Mouse (Mus musculus) heart, postnatal 0 days (tissue): ENCODE measurements around the gene Tmem91. TPM values are rescaled to one million over a fixed set of nuclear protein-coding genes. Genes with fewer than 3 reads are reported as not detected.

ENCODE experiments used
- ATAC-seq: fragments of 200-750 bp; cut with Nextera tagmentation; 2 replicates; pipeline ENCODE4 v1.8.0; 2017; ENCODE audit warnings: low read depth, moderate number of reproducible peaks, moderate library complexity; ENCODE audit not compliant: insufficient read depth
- DNase-seq: peaks from one replicate; pipeline ENCODE4 v3.0.0-alpha.2; 2016; ENCODE audit warnings: low spot score
- H3K27ac ChIP-seq: fragments of 300-500 bp; sonication (generic); 2 replicates; pipeline ENCODE4 v1.5.1; 2014; ENCODE audit warnings: low read depth, mild to moderate bottlenecking
- H3K27me3 ChIP-seq: fragments of 300-500 bp; sonication (generic); 2 replicates; pipeline ENCODE4 v1.6.1; 2014; ENCODE audit warnings: low read length, mixed read lengths; ENCODE audit not compliant: control insufficient read depth, insufficient read depth
- H3K36me3 ChIP-seq: fragments of 300-500 bp; sonication (generic); replicated peaks from 2 replicates; pipeline ENCODE4 v1.6.1; 2014; ENCODE audit warnings: low read length, mixed read lengths; ENCODE audit not compliant: control insufficient read depth, insufficient read depth
- H3K4me1 ChIP-seq: fragments of 300-500 bp; sonication (generic); 2 replicates; pipeline ENCODE4 v1.6.1; 2014; ENCODE audit warnings: antibody characterized with exemption; ENCODE audit not compliant: control insufficient read depth, insufficient read depth
- H3K4me2 ChIP-seq: fragments of 300-500 bp; sonication (generic); 2 replicates; pipeline ENCODE4 v1.6.1; 2014; ENCODE audit warnings: low read depth, mild to moderate bottlenecking, low read length, moderate library complexity
- H3K4me3 ChIP-seq: fragments of 300-500 bp; sonication (generic); 2 replicates; pipeline ENCODE4 v1.5.1; 2014; ENCODE audit warnings: low read depth, low read length
- H3K9ac ChIP-seq: fragments of 300-500 bp; sonication (generic); replicated peaks from 2 replicates; pipeline ENCODE4 v1.6.1; 2014; ENCODE audit warnings: low read depth, low read length, mixed read lengths
- H3K9me3 ChIP-seq: fragments of 300-500 bp; sonication (generic); replicated peaks from 2 replicates; pipeline ENCODE4 v1.6.1; 2016; ENCODE audit warnings: low read length; ENCODE audit not compliant: control insufficient read depth
- CTCF ChIP-seq: IDR thresholded peaks from 2 replicates; pipeline ENCODE4 v1.5.1; 2016; ENCODE audit warnings: antibody characterized with exemption, control low read depth, low read depth
- EP300 ChIP-seq: IDR thresholded peaks from 2 replicates; pipeline ENCODE4 v1.6.1; 2016; ENCODE audit warnings: antibody characterized with exemption, low read depth
- WGBS: fragments of 180-500 bp; shearing (Covaris S2); extraction: QIAGEN DNeasy Blood & Tissue Kit; methylation state at CpG from one replicate; pipeline ENCODE4 v1.1.7; 2014; 5-methylcytosine and 5-hydroxymethylcytosine counted together
- polyA plus RNA-seq: library from polyadenylated mRNA; unstranded; fragments of >200 nt; fragmentation: Nextera tagmentation; extraction: Ambion mirVana; gene quantifications from 2 replicates; pipeline ENCODE4 v1.2.1, GENCODE M21; 2015
- total RNA-seq: library from RNA; depleted of rRNA; stranded (reverse); fragments of >200 nt; gene quantifications from 2 replicates; pipeline ENCODE4 v1.2.3, GENCODE M21; 2014; ENCODE audit warnings: low replicate concordance

The Tmem91 gene
- total and polyA plus RNA-seq, 2 experiments from 2014 or later = 0.77 TPM; not detected in 1

GRCm38 (mm10) chr7:25710519-25711130 is 35.7 kb upstream of the Tmem91 start:
- peaks cover 44% of the 10 kb centered on the region for H3K4me1 ChIP-seq
- H3K36me3 ChIP-seq = peaks cover 41% of the 10 kb centered on the region
- ATAC-seq (peak; percentile 5; the same call in 1 of the 2 replicates), DNase-seq (no peak)
- WGBS = 14% methylated on average over 7 of the region's 7 CpGs
- no peaks in the 10 kb centered on the region for H3K9me3 ChIP-seq
- peak overlapping the region; percentile 81; the same call in 1 of the 2 replicates for H3K27ac ChIP-seq
- TF ChIP-seq EP300 (no peak), CTCF (no peak)
- peak overlapping the region; percentile 30 for H3K4me2 ChIP-seq
- no peak overlapping the region for H3K4me3 ChIP-seq
- peak overlapping the region; percentile 30; the same call in 1 of the 2 replicates for H3K9ac ChIP-seq
- H3K27me3 ChIP-seq = no peaks in the 10 kb centered on the region

- Histone ChIP-seq H3K4me1 (peaks cover 50% of the 10 kb centered on the region), H3K9ac (peak overlapping the region; percentile 30; the same call in 1 of the 2 replicates), H3K4me2 (peak overlapping the region; percentile 30), H3K27me3 (no peaks in the 10 kb centered on the region), H3K9me3 (no peaks in the 10 kb centered on the region), H3K36me3 (peaks cover 34% of the 10 kb centered on the region), H3K27ac (peak overlapping the region; percentile 81), H3K4me3 (no peak overlapping the region)
- WGBS = 7% methylated on average over 12 of the region's 12 CpGs
- TF ChIP-seq CTCF = no peak
- TF ChIP-seq EP300 = no peak
- peak; percentile 33 for ATAC-seq
- no peak for DNase-seq
Measured at GRCm38 (mm10) chr7:25709961-25710360, 35.0 kb upstream of the Tmem91 start.

DNA sequence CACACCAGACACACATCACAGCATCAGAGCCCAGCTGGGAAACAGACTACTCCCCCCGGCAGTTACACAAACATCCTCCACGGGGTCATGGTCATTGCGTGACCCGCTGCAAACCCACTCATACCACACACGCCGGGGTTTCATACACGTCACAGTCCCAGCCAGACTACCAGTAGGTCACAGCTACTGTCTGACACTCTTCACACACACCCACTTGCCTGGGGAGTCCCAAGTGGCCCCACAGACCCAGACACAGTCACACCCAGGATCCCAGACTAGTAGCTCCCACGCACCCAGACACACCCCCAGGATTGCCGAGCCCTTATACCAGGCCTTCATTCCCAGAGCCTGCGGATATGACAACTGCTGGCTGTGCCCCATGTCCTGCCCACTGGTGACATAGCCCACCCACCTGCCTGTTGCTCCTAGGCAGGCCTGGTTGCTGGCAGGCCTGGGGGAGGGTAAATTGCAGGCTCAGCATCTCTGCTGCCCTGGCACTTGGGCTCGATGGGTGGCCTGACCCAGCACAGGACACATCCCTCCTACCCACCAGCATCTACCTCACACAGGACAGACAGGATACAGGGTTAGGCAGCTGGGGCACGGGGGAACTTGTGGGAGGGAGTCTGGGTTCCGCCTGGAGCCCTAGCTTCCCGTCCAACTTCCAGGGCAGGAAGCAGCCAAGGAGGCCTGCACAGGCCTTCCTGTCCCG is 32.8 kb upstream of the Tmem91 start:
- TF ChIP-seq EP300 = peak; percentile 8; the same call in 1 of the 2 replicates
- no peak for TF ChIP-seq CTCF
- Histone ChIP-seq H3K4me2 (peak overlapping the region; percentile 16; the same call in 1 of the 2 replicates), H3K9me3 (no peaks in the 10 kb centered on the region), H3K4me3 (no peak overlapping the region), H3K9ac (no peak overlapping the region), H3K27ac (peak overlapping the region; percentile 81), H3K36me3 (peaks cover 12% of the 10 kb centered on the region), H3K4me1 (peaks cover 66% of the 10 kb centered on the region), H3K27me3 (no peaks in the 10 kb centered on the region)
- 40% methylated on average over 15 of the region's 15 CpGs for WGBS
- ATAC-seq (peak; percentile 63), DNase-seq (no peak)

- DNase-seq (no peak), ATAC-seq (no peak)
- Histone ChIP-seq H3K4me1 (peaks cover 61% of the 10 kb centered on the region), H3K9me3 (peaks cover 5% of the 10 kb centered on the region; the same call in 1 of the 2 replicates), H3K27me3 (no peaks in the 10 kb centered on the region), H3K4me3 (no peak overlapping the region), H3K36me3 (peaks cover 9% of the 10 kb centered on the region; the same call in 1 of the 2 replicates), H3K4me2 (no peak overlapping the region), H3K9ac (no peak overlapping the region), H3K27ac (peak overlapping the region; percentile 81)
- TF ChIP-seq CTCF (no peak), EP300 (no peak; the same call in 1 of the 2 replicates)
- WGBS = 54% methylated on average over 7 of the region's 7 CpGs
Measured at GRCm38 (mm10) chr7:25706578-25707170, 31.7 kb upstream of the Tmem91 start.

- H3K27ac ChIP-seq = peak overlapping the region; percentile 81
- DNase-seq = peak; percentile 74
- WGBS = 30% methylated on average over 6 of the region's 6 CpGs
- ATAC-seq = peak; percentile 18; the same call in 1 of the 2 replicates
- H3K36me3 ChIP-seq = peaks cover 12% of the 10 kb centered on the region
- no peaks in the 10 kb centered on the region for H3K27me3 ChIP-seq
- H3K4me1 ChIP-seq = peaks cover 52% of the 10 kb centered on the region
- peaks cover 7% of the 10 kb centered on the region; the same call in 1 of the 2 replicates for H3K9me3 ChIP-seq
- H3K9ac ChIP-seq = no peak overlapping the region
- peak; percentile 70 for TF ChIP-seq EP300
- no peak for TF ChIP-seq CTCF
- no peak overlapping the region for H3K4me3 ChIP-seq
- H3K4me2 ChIP-seq = no peak overlapping the region
Measured at GRCm38 (mm10) chr7:25705801-25706251, 30.9 kb upstream of the Tmem91 start.
